Mouse (Mus musculus) olfactory bulb, adult 2 months (tissue): Measurements from ENCODE around the gene Zfp786.

Experiments
- CTCF ChIP-seq: fragments of 200-500 bp; IDR thresholded peaks from 2 replicates; pipeline ENCODE4 v1.5.1; 2012; ENCODE audit warnings: low read depth, mild to moderate bottlenecking, low read length, moderate library complexity; ENCODE audit not compliant: insufficient read depth
- POLR2A ChIP-seq: fragments of 200-500 bp; IDR thresholded peaks from 2 replicates; pipeline ENCODE4 v1.6.1; 2012; ENCODE audit warnings: mild to moderate bottlenecking, low read depth, low read length, moderate library complexity; ENCODE audit not compliant: insufficient read depth

- no peak for TF ChIP-seq POLR2A
- TF ChIP-seq CTCF = no peak
Measured at GRCm38 (mm10) chr6:47780576-47781013, 50.1 kb downstream of the Zfp786 start.
